Mouse (Mus musculus) megakaryocyte, embryonic 14.5 days (primary cell): ENCODE data around the gene Rilp.

ENCODE experiments used
- FLI1 ChIP-seq: IDR thresholded peaks from 2 replicates; pipeline ENCODE4 v1.6.1; 2012; ENCODE audit warnings: low read length, inconsistent platforms, mixed read lengths
- GATA1 ChIP-seq: IDR thresholded peaks from 3 replicates; pipeline ENCODE4 v1.6.1; 2012; ENCODE audit warnings: mixed read lengths, low read length, inconsistent platforms, borderline replicate concordance

DNA sequence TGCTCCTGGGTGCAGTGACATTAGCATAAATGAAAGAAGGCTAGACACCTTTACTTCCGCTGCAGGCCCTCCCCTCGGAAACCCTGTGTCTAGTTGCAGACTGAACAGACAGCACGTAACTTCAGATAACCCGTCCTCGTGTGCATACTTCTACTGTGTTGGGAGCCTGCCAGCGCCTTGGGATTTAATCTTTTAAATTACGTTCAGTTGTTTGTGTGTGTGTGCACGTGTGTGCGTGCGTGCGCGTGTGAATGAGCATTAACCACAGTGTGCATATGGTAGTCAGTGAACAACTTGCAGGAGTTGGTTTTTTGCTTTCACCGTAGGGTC, 29.0 kb downstream of the Rilp start:
- TF ChIP-seq GATA1, result no peak
- no peak for TF ChIP-seq FLI1
